In the genomic region with DNA sequence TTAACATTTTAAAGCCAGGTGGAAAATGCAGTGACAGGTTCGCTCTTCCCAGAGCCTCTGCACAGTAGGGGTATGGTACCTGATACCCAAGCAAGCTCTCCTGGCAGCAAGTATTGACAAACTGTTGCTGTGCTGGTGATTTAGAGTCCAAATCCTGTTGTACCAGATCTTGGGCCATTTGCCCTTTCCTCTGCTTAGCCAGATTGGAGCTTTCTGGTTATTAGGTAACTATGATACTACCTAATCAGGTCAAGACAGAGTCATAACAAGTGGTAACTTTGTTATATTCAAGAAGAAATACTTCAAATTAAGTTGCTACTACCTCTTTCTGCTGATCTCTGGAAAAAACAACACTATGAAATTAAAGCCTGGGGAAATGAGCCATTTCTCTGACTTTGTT, we compare ENCODE assay signal across 1 mouse cellular context.
TF ChIP-seq lines count a peak whose summit lies in the region.

No protein-coding gene starts in this region.

TF ChIP-seq in CH12.LX, 34 proteins besides CTCF, POLR2A, EP300 and RAD21:
- TF ChIP-seq MEF2A (IDR thresholded peaks at IDR 0.05; ENCODE audit: borderline replicate concordance, low read depth, low read length), result no peak
- no peak for TF ChIP-seq ZKSCAN1 (IDR thresholded peaks at IDR 0.05; ENCODE audit: borderline replicate concordance, low read depth, low read length)
- TF ChIP-seq JUN (IDR thresholded peaks at IDR 0.05; ENCODE audit: insufficient read depth, low read depth, low read length), result no peak
- TF ChIP-seq BHLHE40 (IDR thresholded peaks at IDR 0.05; ENCODE audit: low read depth, low read length), result no peak
- TF ChIP-seq MYC (IDR thresholded peaks at IDR 0.05; ENCODE audit: low read depth, low read length), result no peak
- TF ChIP-seq NRF1 (IDR thresholded peaks at IDR 0.05; ENCODE audit: low read depth, low read length), result no peak
- no peak for TF ChIP-seq SIN3A (IDR thresholded peaks at IDR 0.05; ENCODE audit: low read length)
- no peak for TF ChIP-seq JUND (conservative IDR thresholded peaks at IDR 0.05; ENCODE audit: low read depth, low read length)
- TF ChIP-seq MAX (IDR thresholded peaks at IDR 0.05; ENCODE audit: low read length), result no peak
- no peak for TF ChIP-seq NELFE (IDR thresholded peaks at IDR 0.05; ENCODE audit: low read depth, low read length)
- TF ChIP-seq ELF1 (IDR thresholded peaks at IDR 0.05; ENCODE audit: low read depth, low read length), result no peak
- no peak for TF ChIP-seq UBTF (IDR thresholded peaks at IDR 0.05; ENCODE audit: low read depth, low read length)
- no peak for TF ChIP-seq ETS1 (conservative IDR thresholded peaks at IDR 0.05; ENCODE audit: low read depth, low read length)
- no peak for TF ChIP-seq ZNF384 (IDR thresholded peaks at IDR 0.05; ENCODE audit: low read depth, low read length)
- no peak for TF ChIP-seq CHD2 (IDR thresholded peaks at IDR 0.05; ENCODE audit: low read length)
- no peak for TF ChIP-seq ZC3H11A (IDR thresholded peaks at IDR 0.05; ENCODE audit: low read depth, low read length)
- no peak for TF ChIP-seq USF1 (IDR thresholded peaks at IDR 0.05; ENCODE audit: low read depth, low read length)
- no peak for TF ChIP-seq MAFK (IDR thresholded peaks at IDR 0.05; ENCODE audit: insufficient replicate concordance, low read length)
- no peak for TF ChIP-seq USF2 (conservative IDR thresholded peaks at IDR 0.05; ENCODE audit: low read depth, low read length)
